Comparison of ENCODE assay signal across 9 mouse cellular contexts in the genomic region with DNA sequence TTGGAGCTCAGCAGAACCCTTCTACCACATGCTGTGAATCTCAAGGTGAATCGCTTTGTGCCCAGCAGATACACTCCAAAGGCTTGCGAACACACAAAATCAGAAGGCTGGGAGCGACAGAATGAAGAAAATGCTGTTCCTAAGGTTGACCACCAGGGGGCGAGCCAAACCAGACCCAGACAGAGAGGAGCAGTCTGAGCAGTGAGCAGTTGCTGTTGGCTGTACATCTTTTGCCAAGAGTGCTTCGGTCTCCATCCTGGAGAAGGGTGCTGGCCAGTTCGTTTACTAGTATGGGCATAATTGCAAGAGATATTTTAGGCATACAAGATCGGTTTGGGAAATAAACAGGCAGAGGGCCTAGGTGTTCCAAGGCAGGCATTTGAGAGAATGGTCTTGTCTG. TPM values are rescaled to one million over a fixed set of nuclear protein-coding genes. Genes with fewer than 3 reads are reported as not detected.
DNase-seq lines count a peak whose midpoint lies in the region; ATAC-seq and TF ChIP-seq lines count a peak whose summit lies in the region.
"Had no signal": no experiment of that assay in that cellular context is flagged by ENCODE, and none has a peak within 500 bp of the region (broad histone marks: within the 10 kb centered on the region; RNA-seq: fewer than 3 reads in every experiment).

No protein-coding gene starts in this region.

- WGBS in intestine, embryonic 14.5 days, result 31% methylated on average over 7 of the region's 7 CpGs
- WGBS in intestine, embryonic 15.5 days, result 33% methylated on average over 7 of the region's 7 CpGs
- 26% methylated on average over 7 of the region's 7 CpGs for WGBS in forebrain, embryonic 16.5 days
- 13% methylated on average over 7 of the region's 7 CpGs for whole genome bisulfite sequencing in kidney, adult 2 months
- 38% methylated on average over 7 of the region's 7 CpGs for WGBS in liver, embryonic 11.5 days

- TF ChIP-seq POLR2A in kidney, adult 2 months (IDR thresholded peaks at IDR 0.05; ENCODE audit: low read depth, low read length), result no peak

- ATAC-seq in intestine, embryonic 14.5 days (replicated peaks; ENCODE audit: low FRiP score, low TSS enrichment, low read depth), result no peak
- no peak; the same call in 1 of the 2 replicates for ATAC-seq in intestine, embryonic 15.5 days
- ATAC-seq in cerebellum, adult (ENCODE audit: insufficient number of reproducible peaks, low FRiP score, low TSS enrichment), result peak; percentile 81; the same call in 1 of the 2 replicates
- ATAC-seq in forebrain, embryonic 16.5 days, result peak; percentile 85
- ATAC-seq in liver, embryonic 11.5 days (replicated peaks; ENCODE audit: low FRiP score), result no peak
- ATAC-seq in neutrophil, adult 5-6 weeks (ENCODE audit: extremely low read depth, insufficient number of reproducible peaks, low FRiP score, poor library complexity, severe bottlenecking), result peak; percentile 46; the same call in 1 of the 2 replicates

- H3K4me3 ChIP-seq in intestine, embryonic 14.5 days (ENCODE audit: low read depth, low read length), result no peak overlapping the region
- no peak overlapping the region for H3K4me3 ChIP-seq in intestine, embryonic 15.5 days (replicated peaks)
- no peak overlapping the region for H3K4me3 ChIP-seq in forebrain, embryonic 16.5 days (replicated peaks; ENCODE audit: low read length)
- no peak overlapping the region for H3K4me3 ChIP-seq in kidney, adult 2 months (ENCODE audit: insufficient read depth, low read depth, low read length)
- no peak overlapping the region for H3K4me3 ChIP-seq in liver, embryonic 11.5 days (ENCODE audit: low read depth, low read length)
- H3K4me3 ChIP-seq: lung, embryonic 15.5 days had no signal

- H3K9ac ChIP-seq in intestine, embryonic 14.5 days (ENCODE audit: low read length), result no peak overlapping the region
- H3K9ac ChIP-seq in intestine, embryonic 15.5 days, result no peak overlapping the region
- H3K9ac ChIP-seq in forebrain, embryonic 16.5 days (replicated peaks; ENCODE audit: low read depth, low read length), result no peak overlapping the region
- no peak overlapping the region for H3K9ac ChIP-seq in liver, embryonic 11.5 days (ENCODE audit: low read depth, low read length)
- H3K9ac ChIP-seq: lung, embryonic 15.5 days had no signal

- DNase-seq in intestine, embryonic 14.5 days (ENCODE audit: low spot score), result peak; percentile 69
- peak; percentile 25 for DNase-seq in kidney, adult 2 months
- DNase-seq in liver, embryonic 11.5 days (ENCODE audit: low spot score), result peak; percentile 48
- DNase-seq in thymus, adult 18-20 months, result peak; percentile 3 to 11

- no peak overlapping the region for H3K27ac ChIP-seq in intestine, embryonic 14.5 days (ENCODE audit: low read depth)
- H3K27ac ChIP-seq in intestine, embryonic 15.5 days, result no peak overlapping the region
- no peak overlapping the region for H3K27ac ChIP-seq in forebrain, embryonic 16.5 days (ENCODE audit: low read length)
- H3K27ac ChIP-seq in kidney, adult 2 months (ENCODE audit: insufficient read depth, low read depth, low read length), result no peak overlapping the region
- H3K27ac ChIP-seq in liver, embryonic 11.5 days (ENCODE audit: low read depth, low read length), result no peak overlapping the region
- H3K27ac ChIP-seq: lung, embryonic 15.5 days had no signal

- H3K4me2 ChIP-seq in intestine, embryonic 14.5 days (ENCODE audit: low read length), result no peak overlapping the region
- no peak overlapping the region for H3K4me2 ChIP-seq in intestine, embryonic 15.5 days (replicated peaks)
- H3K4me2 ChIP-seq in forebrain, embryonic 16.5 days (ENCODE audit: low read length), result no peak overlapping the region
- H3K4me2 ChIP-seq in liver, embryonic 11.5 days, result no peak overlapping the region
- H3K4me2 ChIP-seq: lung, embryonic 15.5 days had no signal

- H3K36me3 ChIP-seq in intestine, embryonic 14.5 days (ENCODE audit: control insufficient read depth, insufficient read depth, low read length), result no peaks in the 10 kb centered on the region
- H3K36me3 ChIP-seq in intestine, embryonic 15.5 days, result no peaks in the 10 kb centered on the region
- no peaks in the 10 kb centered on the region for H3K36me3 ChIP-seq in forebrain, embryonic 16.5 days (ENCODE audit: control insufficient read depth, insufficient read depth)
- H3K36me3 ChIP-seq in kidney, adult 2 months (ENCODE audit: control insufficient read depth, insufficient read depth, low read length), result no peaks in the 10 kb centered on the region
- no peaks in the 10 kb centered on the region for H3K36me3 ChIP-seq in liver, embryonic 11.5 days (ENCODE audit: control insufficient read depth, insufficient read depth, low read length)
- H3K36me3 ChIP-seq: lung, embryonic 15.5 days had no signal

- H3K27me3 ChIP-seq in intestine, embryonic 14.5 days (replicated peaks; ENCODE audit: control insufficient read depth, insufficient read depth, low read length), result no peaks in the 10 kb centered on the region
- no peaks in the 10 kb centered on the region for H3K27me3 ChIP-seq in intestine, embryonic 15.5 days (replicated peaks)
- H3K27me3 ChIP-seq in forebrain, embryonic 16.5 days (replicated peaks; ENCODE audit: control insufficient read depth, insufficient read depth, low read length), result no peaks in the 10 kb centered on the region
- no peaks in the 10 kb centered on the region for H3K27me3 ChIP-seq in kidney, adult 2 months (replicated peaks; ENCODE audit: control insufficient read depth, insufficient read depth, low read length)
- no peaks in the 10 kb centered on the region for H3K27me3 ChIP-seq in liver, embryonic 11.5 days (replicated peaks; ENCODE audit: control insufficient read depth, insufficient read depth, low read length)
- H3K27me3 ChIP-seq: lung, embryonic 15.5 days had no signal

- H3K4me1 ChIP-seq in intestine, embryonic 14.5 days (replicated peaks; ENCODE audit: control insufficient read depth, insufficient read depth, low read length), result no peaks in the 10 kb centered on the region
- H3K4me1 ChIP-seq in intestine, embryonic 15.5 days (replicated peaks), result no peaks in the 10 kb centered on the region
- H3K4me1 ChIP-seq in forebrain, embryonic 16.5 days (replicated peaks; ENCODE audit: control insufficient read depth, insufficient read depth, low read length), result no peaks in the 10 kb centered on the region
- H3K4me1 ChIP-seq in kidney, adult 2 months (ENCODE audit: control insufficient read depth, insufficient read depth, low read length), result no peaks in the 10 kb centered on the region
- H3K4me1 ChIP-seq in liver, embryonic 11.5 days (replicated peaks; ENCODE audit: control insufficient read depth, insufficient read depth, low read length), result no peaks in the 10 kb centered on the region
- H3K4me1 ChIP-seq: lung, embryonic 15.5 days had no signal

- no peaks in the 10 kb centered on the region for H3K9me3 ChIP-seq in intestine, embryonic 14.5 days (ENCODE audit: control insufficient read depth, low read length)
- no peaks in the 10 kb centered on the region for H3K9me3 ChIP-seq in intestine, embryonic 15.5 days
- no peaks in the 10 kb centered on the region for H3K9me3 ChIP-seq in forebrain, embryonic 16.5 days (ENCODE audit: control insufficient read depth, low read length)
- no peaks in the 10 kb centered on the region for H3K9me3 ChIP-seq in liver, embryonic 11.5 days (ENCODE audit: control insufficient read depth, low read length)
- H3K9me3 ChIP-seq: lung, embryonic 15.5 days had no signal

- peak; percentile 79 for TF ChIP-seq CTCF in kidney, adult 2 months (conservative IDR thresholded peaks at IDR 0.05; ENCODE audit: insufficient read depth, insufficient read length, low read depth, low read length)

RNA-seq across cellular contexts. Expression of gene Trpc5os, which starts 52.9 kb away (rescaled TPM):
- polyA plus RNA-seq in intestine, embryonic 14.5 days (2014; fragmentation: Nextera tagmentation; extraction: Ambion mirVana), result 0.05 TPM in 1 of 2 replicates, not detected in the other
- polyA plus RNA-seq in intestine, embryonic 15.5 days (2015; fragmentation: Nextera tagmentation; extraction: Ambion mirVana), result not detected in 2 replicates
- polyA plus RNA-seq in forebrain, embryonic 16.5 days (2015; fragmentation: Nextera tagmentation; extraction: Ambion mirVana), result 0.08 TPM in 1 of 2 replicates, not detected in the other
- polyA plus RNA-seq in kidney, adult 2 months (2012; rRNA removed), result not detected in 2 replicates
- polyA plus RNA-seq in liver, embryonic 11.5 days (2014; fragmentation: Nextera tagmentation; extraction: Ambion mirVana), result 0.04 and 0.05 TPM in 2 replicates
- total RNA-seq in neutrophil, adult 5-6 weeks (2017), result not detected in 2 replicates
- polyA plus RNA-seq: lung, embryonic 15.5 days had no signal

Comparison
In these comparisons a context has a peak if more than half of its experiments do, and no peak if none do; other contexts are left out.
1. ATAC-seq: peak in cerebellum, adult (single experiment), forebrain, embryonic 16.5 days (single experiment) and neutrophil, adult 5-6 weeks (single experiment); none in intestine, embryonic 14.5 days (single experiment), intestine, embryonic 15.5 days (single experiment) and liver, embryonic 11.5 days (single experiment).
2. DNase-seq: peak in every context shown above with its lines; median percentile 69 in intestine, embryonic 14.5 days; 48 in liver, embryonic 11.5 days; 25 in kidney, adult 2 months; 7 in thymus, adult 18-20 months.